Mouse (Mus musculus) adrenal gland, postnatal 4 days (tissue): ENCODE results near the gene Ugt1a5. TPM values are rescaled to one million over a fixed set of nuclear protein-coding genes. Genes with fewer than 3 reads are reported as not detected.

Experiments used
- DNase-seq, 2 experiments: peaks; one replicate each; pipeline ENCODE4 v3.0.0; 2021 to 2022; ENCODE audit warnings: low spot score in 2 of 2, mixed read lengths in 2 of 2
- total RNA-seq, 2 experiments: library from RNA; stranded (reverse); gene quantifications; 2 replicates each; pipeline ENCODE4 v1.2.3; 2021

The Ugt1a5 gene
- total RNA-seq, 2 experiments from 2014 or later = 0.64 to 0.68 TPM

GRCm38 (mm10) chr1:88235894-88236415, 70.1 kb downstream of the Ugt1a5 start:
- DNase-seq = no peak

GRCm38 (mm10) chr1:88237311-88237710, 71.5 kb downstream of the Ugt1a5 start:
- no peak for DNase-seq

GRCm38 (mm10) chr1:88238771-88239170, 73.0 kb downstream of the Ugt1a5 start:
- DNase-seq = no peak

GRCm38 (mm10) chr1:88240072-88240471, 74.3 kb downstream of the Ugt1a5 start:
- no peak for DNase-seq

GRCm38 (mm10) chr1:88240579-88240978, 74.8 kb downstream of the Ugt1a5 start:
- no peak for DNase-seq

- DNase-seq = no peak
Measured at GRCm38 (mm10) chr1:88243861-88244260, 78.0 kb downstream of the Ugt1a5 start.

- no peak for DNase-seq
Measured at GRCm38 (mm10) chr1:88245881-88246280, 80.1 kb downstream of the Ugt1a5 start.

- DNase-seq = no peak
Measured at GRCm38 (mm10) chr1:88246386-88246785, 80.6 kb downstream of the Ugt1a5 start.

- DNase-seq = no peak
Measured at GRCm38 (mm10) chr1:88247660-88248059, 81.8 kb downstream of the Ugt1a5 start.

- no peak for DNase-seq
Measured at GRCm38 (mm10) chr1:88248658-88249057, 82.8 kb downstream of the Ugt1a5 start.

- DNase-seq = no peak
Measured at GRCm38 (mm10) chr1:88249596-88249995, 83.8 kb downstream of the Ugt1a5 start.

GRCm38 (mm10) chr1:88250023-88250422, 84.2 kb downstream of the Ugt1a5 start:
- DNase-seq = no peak

GRCm38 (mm10) chr1:88253106-88253505, 87.3 kb downstream of the Ugt1a5 start:
- DNase-seq = no peak

- no peak for DNase-seq
Measured at GRCm38 (mm10) chr1:88253540-88253939, 87.7 kb downstream of the Ugt1a5 start.

GRCm38 (mm10) chr1:88254793-88255465, 89.1 kb downstream of the Ugt1a5 start:
- DNase-seq = no peak

- DNase-seq = no peak
Measured at GRCm38 (mm10) chr1:88255466-88255857, 89.7 kb downstream of the Ugt1a5 start.

- DNase-seq = no peak
Measured at GRCm38 (mm10) chr1:88255989-88256754, 90.4 kb downstream of the Ugt1a5 start.

GRCm38 (mm10) chr1:88256886-88257663, 91.3 kb downstream of the Ugt1a5 start:
- DNase-seq = no peak

GRCm38 (mm10) chr1:88257681-88258080, 91.9 kb downstream of the Ugt1a5 start:
- no peak for DNase-seq

- no peak for DNase-seq
Measured at GRCm38 (mm10) chr1:88258361-88258760, 92.5 kb downstream of the Ugt1a5 start.

- DNase-seq = no peak
Measured at GRCm38 (mm10) chr1:88258881-88259642, 93.2 kb downstream of the Ugt1a5 start.
